Mouse (Mus musculus) heart, postnatal 25 days (tissue): Measurements from ENCODE around the gene Defb23. TPM values are rescaled to one million over a fixed set of nuclear protein-coding genes. Genes with fewer than 3 reads are reported as not detected.
"Not testable (repeated sequence)": the region's sequence is repeated elsewhere in the genome, so short reads cannot be mapped to it uniquely, and the experiment has no call there.

Experiments used
- DNase-seq: peaks from one replicate; pipeline ENCODE4 v3.0.0; 2022; ENCODE audit warnings: low spot score
- intact Hi-C: fragments of 180-260 bp; cut with DNase I; formaldehyde crosslinking; loops from one replicate; pipeline ENCODE4 v1.15.1; 2025
- total RNA-seq, 2 experiments: library from RNA; stranded (reverse); gene quantifications; 2 replicates each; pipeline ENCODE4 v1.2.3; 2021

The Defb23 gene
- total RNA-seq, 2 experiments from 2014 or later = not detected

GRCm38 (mm10) chr2:152439833-152440232 lies 24.6 kb downstream of the Defb23 start:
- intact Hi-C loops = no loop called here
- no peak for DNase-seq

- intact Hi-C loops = no loop called here
These were observed 25.5 kb downstream of the Defb23 start for GRCm38 (mm10) chr2:152438963-152439362.

GRCm38 (mm10) chr2:152436983-152437860 lies 27.2 kb downstream of the Defb23 start:
- intact Hi-C loops = loop anchor here (1.0 kb wide), 1 partner anchor 44 kb away; no protein-coding TSS in a partner anchor
- DNase-seq = peak; percentile 61

More at GRCm38 (mm10) chr2:152438963-152439362, 25.5 kb downstream of the Defb23 start:
- DNase-seq = no peak

- DNase-seq = no peak
- intact Hi-C loops = no loop called here
These were observed 28.0 kb downstream of the Defb23 start for GRCm38 (mm10) chr2:152436405-152436901.

- DNase-seq, intact Hi-C loops: not testable (repeated sequence)
These were observed 35.9 kb downstream of the Defb23 start for GRCm38 (mm10) chr2:152428481-152428880.

- intact Hi-C loops = no loop called here
- DNase-seq = no peak
These were observed 36.9 kb downstream of the Defb23 start for GRCm38 (mm10) chr2:152427493-152427892.

- intact Hi-C loops = loop anchor here (2.0 kb wide), 2 partner anchors 17 to 19 kb away; partner anchors contain the start of gene Sox12
These were observed 48.6 kb downstream of the Defb23 start for GRCm38 (mm10) chr2:152415786-152416185.

GRCm38 (mm10) chr2:152415287-152415686 lies 49.1 kb downstream of the Defb23 start, which contains the start of gene 6820408C15Rik:
Gene 6820408C15Rik (plus strand): TSS chr2:152415587.
- DNase-seq = no peak
- intact Hi-C loops = loop anchor here (2.0 kb wide), 2 partner anchors 16 to 20 kb away; partner anchors contain the start of gene Sox12

More at GRCm38 (mm10) chr2:152415786-152416185, 48.6 kb downstream of the Defb23 start:
- no peak for DNase-seq

- intact Hi-C loops = loop anchor here (2.0 kb wide), 2 partner anchors 16 to 20 kb away; partner anchors contain the start of gene Sox12
- DNase-seq = peak; percentile 83
These were observed 49.7 kb downstream of the Defb23 start, which contains the start of gene Zcchc3 for GRCm38 (mm10) chr2:152414591-152415165. Gene Zcchc3 (minus strand): TSS chr2:152415027.

GRCm38 (mm10) chr2:152413765-152414584 lies 50.4 kb downstream of the Defb23 start:
- no peak for DNase-seq
- intact Hi-C loops = loop anchor here (2.0 kb wide), 2 partner anchors 15 to 21 kb away; partner anchors contain the start of gene Sox12

- intact Hi-C loops = no loop called here
These were observed 51.2 kb downstream of the Defb23 start for GRCm38 (mm10) chr2:152413158-152413764.

GRCm38 (mm10) chr2:152412526-152413157 lies 51.8 kb downstream of the Defb23 start:
- DNase-seq = no peak
- intact Hi-C loops = no loop called here

More at GRCm38 (mm10) chr2:152413158-152413764, 51.2 kb downstream of the Defb23 start:
- DNase-seq = no peak

GRCm38 (mm10) chr2:152411471-152411870 lies 52.9 kb downstream of the Defb23 start:
- no peak for DNase-seq
- intact Hi-C loops = no loop called here

- intact Hi-C loops = no loop called here
- DNase-seq = peak; percentile 78
These were observed 53.4 kb downstream of the Defb23 start for GRCm38 (mm10) chr2:152410971-152411371.

- no peak for DNase-seq
- intact Hi-C loops = no loop called here
These were observed 54.6 kb downstream of the Defb23 start for GRCm38 (mm10) chr2:152409781-152410180.
